Mouse (Mus musculus) left cerebral cortex, postnatal 25 days (tissue): ENCODE results near the gene 1500009C09Rik. TPM values are rescaled to one million over a fixed set of nuclear protein-coding genes. Genes with fewer than 3 reads are reported as not detected.

Source experiments
- DNase-seq, 2 experiments: peaks; one replicate each; pipeline ENCODE4 v3.0.0; 2022; ENCODE audit warnings: low spot score in 2 of 2, mixed read lengths in 1 of 2
- intact Hi-C: fragments of 180-260 bp; cut with DNase I; formaldehyde crosslinking; loops from one replicate; pipeline ENCODE4 v1.15.1; 2025
- total RNA-seq, 2 experiments: library from RNA; stranded (reverse); gene quantifications; 2 replicates each; pipeline ENCODE4 v1.2.3; 2021

Gene 1500009C09Rik
- total RNA-seq, 2 experiments from 2014 or later = 99.5 to 102 TPM

DNA sequence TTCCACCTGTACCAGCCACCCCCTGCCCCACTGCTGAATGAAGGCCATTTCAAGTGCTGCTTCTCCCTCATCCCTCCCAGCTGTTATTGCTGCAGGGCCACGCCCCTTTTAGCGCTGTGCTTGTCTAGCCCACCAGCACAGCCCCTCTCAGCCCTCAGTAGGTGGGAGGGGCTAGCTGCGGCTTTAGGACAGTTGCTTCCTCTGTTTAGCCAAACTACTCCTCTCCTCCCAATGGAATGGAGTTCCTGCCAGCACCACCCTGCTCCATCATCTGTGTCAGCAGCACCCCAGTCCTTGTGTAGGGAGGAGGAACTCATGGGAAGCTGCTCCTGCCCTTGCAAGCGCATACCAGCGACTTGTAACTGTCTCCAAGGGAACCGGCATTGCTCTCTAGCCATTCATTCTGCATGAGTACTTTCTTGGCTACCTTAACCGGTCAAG, 41.1 kb downstream of the 1500009C09Rik start:
- intact Hi-C loops = loop anchor here (10.0 kb wide), 1 partner anchor 122 kb away; no protein-coding TSS in a partner anchor
- no peak for DNase-seq

DNA sequence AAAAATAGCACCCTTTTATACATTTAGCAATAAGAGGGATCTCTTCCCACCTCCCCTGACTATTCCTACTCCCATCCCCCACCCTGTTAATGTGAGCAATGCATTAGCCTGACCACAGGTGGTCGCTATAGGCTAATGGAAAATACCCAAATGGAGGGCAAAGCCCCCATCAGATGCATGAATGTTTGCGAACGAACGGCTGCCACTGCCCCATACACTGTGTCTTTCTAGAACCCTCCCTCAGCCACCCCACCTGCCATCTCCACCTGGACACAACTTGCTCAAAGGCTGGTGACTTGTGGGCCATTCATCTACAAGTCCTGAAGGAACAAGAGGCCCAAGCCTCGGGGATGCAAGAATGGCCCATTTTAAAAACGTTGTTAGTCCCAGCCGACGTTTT, 41.9 kb downstream of the 1500009C09Rik start:
- DNase-seq = no peak
- intact Hi-C loops = loop anchor here (10.0 kb wide), 1 partner anchor 121 kb away; no protein-coding TSS in a partner anchor

DNA sequence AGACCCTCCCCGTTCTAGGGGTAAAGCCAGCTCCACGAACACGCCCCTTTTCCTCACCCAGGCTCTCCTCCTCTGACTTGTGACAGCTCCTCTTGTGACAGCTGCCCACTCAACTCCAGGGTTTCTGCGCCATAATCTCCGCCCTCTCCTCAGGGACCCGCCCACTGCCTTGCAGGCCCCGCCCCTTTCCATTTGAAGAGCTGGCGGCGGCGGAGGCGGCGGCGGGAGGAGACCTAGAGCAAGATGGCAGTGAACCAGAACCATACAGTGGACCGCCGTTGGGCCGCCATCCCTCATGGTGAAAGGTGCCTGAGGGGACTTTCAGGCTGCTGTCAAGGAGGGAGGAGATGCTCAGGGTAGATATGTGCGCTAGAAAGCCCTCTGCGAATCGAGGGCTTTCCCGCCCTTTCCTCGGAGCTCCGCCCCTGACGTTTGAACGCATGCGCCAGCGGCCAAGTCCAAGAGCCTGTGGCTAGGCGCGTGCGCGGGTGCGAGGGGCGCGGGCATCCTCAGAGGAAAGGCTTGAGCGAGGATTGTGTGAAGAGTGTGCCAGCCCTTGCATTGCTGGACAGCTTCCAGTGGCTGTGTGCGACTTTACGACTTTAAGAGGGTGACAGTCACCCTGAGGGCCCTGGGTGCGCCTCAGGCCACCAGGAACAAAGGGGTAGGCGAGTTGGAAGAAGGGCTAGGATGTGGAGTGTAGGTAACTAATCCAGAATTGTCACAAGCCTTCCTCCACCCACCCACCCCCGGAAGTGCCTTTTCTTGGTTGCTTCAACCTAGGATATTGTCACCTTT, 46.8 kb downstream of the 1500009C09Rik start, which contains the start of gene Wbp2nl:
Gene Wbp2nl, plus strand, starts transcription at position 191 of the 798 bp plus-strand sequence.
- DNase-seq = no peak
- intact Hi-C loops = loop anchor here (10.0 kb wide), 1 partner anchor 116 kb away; no protein-coding TSS in a partner anchor

DNA sequence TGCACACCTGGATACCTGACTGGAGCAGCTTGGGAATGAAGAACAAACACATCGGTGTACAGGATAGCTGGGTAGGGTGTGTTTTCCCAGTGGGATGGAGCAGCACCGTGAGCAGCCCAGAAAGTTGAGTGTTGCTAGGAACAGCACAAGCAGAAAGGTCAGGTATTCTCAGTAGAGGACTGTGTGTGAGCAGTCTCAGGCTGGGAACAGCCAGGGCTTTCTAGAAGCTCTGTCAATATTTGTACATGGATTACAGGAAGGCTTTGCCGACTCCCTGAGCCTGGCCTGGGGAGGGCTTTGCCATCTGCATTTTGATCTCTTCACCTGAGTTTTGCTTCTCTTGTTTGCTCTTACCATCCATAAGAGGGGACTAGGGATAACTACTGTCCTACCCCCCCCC, 54.9 kb downstream of the 1500009C09Rik start:
- intact Hi-C loops = no loop called here
- no peak for DNase-seq

DNA sequence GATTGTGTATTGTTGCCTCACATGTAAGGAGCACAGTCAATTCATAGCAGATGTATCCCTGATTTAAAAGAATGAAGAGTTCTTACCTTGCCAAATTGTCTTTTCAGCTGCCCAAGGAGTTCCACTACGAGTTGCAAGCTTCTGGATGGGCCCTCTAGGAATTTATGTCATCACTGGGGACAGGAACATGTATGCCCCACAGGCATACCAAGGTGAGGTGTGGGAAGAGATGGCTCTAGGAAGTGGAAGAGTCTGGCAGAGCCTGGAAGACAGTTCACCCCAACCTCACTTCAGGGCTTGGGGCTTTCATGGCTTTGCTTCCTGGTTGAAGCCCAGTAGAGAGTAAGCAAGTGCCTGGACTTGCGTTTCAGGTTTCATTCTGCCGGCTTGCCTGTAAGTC, 56.2 kb downstream of the 1500009C09Rik start:
- no peak for DNase-seq
- intact Hi-C loops = no loop called here

Other genes with a start within 250 kb of the 1500009C09Rik start
- 100 to 1,000 TPM; 106 to 109 TPM for gene Desi1, start 218.5 kb upstream of the 1500009C09Rik start, total RNA-seq
- gene Snu13, start 204.8 kb upstream of the 1500009C09Rik start, total RNA-seq = 100 to 1,000 TPM; 101 to 113 TPM
- not detected for gene 4930407I10Rik, start 193.2 kb upstream of the 1500009C09Rik start, total RNA-seq
- 1 to 10 TPM; 2.5 to 2.8 TPM for gene Mei1, start 182.4 kb upstream of the 1500009C09Rik start, total RNA-seq
- 10 to 100 TPM; 13.6 to 13.8 TPM for gene Ccdc134, start 124.5 kb upstream of the 1500009C09Rik start, total RNA-seq
- gene Srebf2, start 105.2 kb upstream of the 1500009C09Rik start, total RNA-seq = 100 to 1,000 TPM; 179 to 183 TPM
- gene Shisa8, start 39.6 kb upstream of the 1500009C09Rik start, total RNA-seq = 1 to 10 TPM; 2.3 to 4.2 TPM
- under 1 TPM; 0.41 TPM for gene Tnfrsf13c, start 28.0 kb upstream of the 1500009C09Rik start, total RNA-seq
- 1 to 10 TPM; 3.5 to 3.9 TPM for gene Cenpm, start 7.6 kb upstream of the 1500009C09Rik start, total RNA-seq
- gene Sept3, start 22.5 kb downstream of the 1500009C09Rik start, total RNA-seq = 100 to 1,000 TPM; 436 to 478 TPM
- gene Wbp2nl, start 46.6 kb downstream of the 1500009C09Rik start, total RNA-seq = not detected
- gene Naga, start 86.5 kb downstream of the 1500009C09Rik start, total RNA-seq = 10 to 100 TPM; 30.4 to 38.0 TPM
- gene Pheta2, start 86.5 kb downstream of the 1500009C09Rik start, total RNA-seq = under 1 TPM; 0.46 to 0.53 TPM
- gene Smdt1, start 86.6 kb downstream of the 1500009C09Rik start, total RNA-seq = 100 to 1,000 TPM; 136 to 138 TPM
- 100 to 1,000 TPM; 191 to 196 TPM for gene Ndufa6, start 101.9 kb downstream of the 1500009C09Rik start, total RNA-seq
- 10 to 100 TPM; 34.4 TPM for gene Cyp2d22, start 127.9 kb downstream of the 1500009C09Rik start, total RNA-seq
- under 1 TPM in 1 of 2 experiments, not detected in 1; 0.53 TPM for gene Cyp2d11, start 141.6 kb downstream of the 1500009C09Rik start, total RNA-seq
- not detected for gene Cyp2d10, start 154.8 kb downstream of the 1500009C09Rik start, total RNA-seq
- gene Cyp2d9, start 181.0 kb downstream of the 1500009C09Rik start, total RNA-seq = not detected